In genomic region chr4:149920886-149921285, GRCm38 (mm10) we compare ENCODE assay signal across 8 mouse cellular contexts. TPM values are rescaled to one million over a fixed set of nuclear protein-coding genes. Genes with fewer than 3 reads are reported as not detected.
DNase-seq lines count a peak whose midpoint lies in the region; ATAC-seq and TF ChIP-seq lines count a peak whose summit lies in the region.

No protein-coding gene starts in this region.

- H3K4me1 ChIP-seq in forebrain, embryonic 12.5 days = peaks cover 28% of the 10 kb centered on the region
- H3K4me1 ChIP-seq in forebrain, embryonic 13.5 days = peaks cover 18% of the 10 kb centered on the region
- peaks cover 90% of the 10 kb centered on the region for H3K4me1 ChIP-seq in embryonic facial prominence, embryonic 10.5 days

- no peak for ATAC-seq in forebrain, embryonic 12.5 days (ENCODE audit: low FRiP score)
- no peak for ATAC-seq in forebrain, embryonic 13.5 days

- 0 out of 2 replicates have a peak overlapping the region, but pooled peaks have one; percentile 40 for H3K9ac ChIP-seq in forebrain, embryonic 12.5 days
- H3K9ac ChIP-seq in forebrain, embryonic 13.5 days = no peak overlapping the region

- H3K27me3 ChIP-seq in forebrain, embryonic 12.5 days = no peaks in the 10 kb centered on the region
- no peaks in the 10 kb centered on the region for H3K27me3 ChIP-seq in forebrain, embryonic 13.5 days
- no peaks in the 10 kb centered on the region for H3K27me3 ChIP-seq in embryonic facial prominence, embryonic 10.5 days (replicated peaks; ENCODE audit: low read depth, poor library complexity, severe bottlenecking)

- intact Hi-C loops in heart, postnatal 14 days (cut with DNase I) = no loop called here
- intact Hi-C loops in left cerebral cortex, adult 2 months (cut with DNase I) = no loop called here

- H3K4me2 ChIP-seq in forebrain, embryonic 12.5 days = no peak overlapping the region
- no peak overlapping the region for H3K4me2 ChIP-seq in forebrain, embryonic 13.5 days

- TF ChIP-seq CTCF in left cerebral cortex, adult 2 months (IDR thresholded peaks at IDR 0.05) = no peak

- H3K4me3 ChIP-seq in forebrain, embryonic 12.5 days (replicated peaks) = no peak overlapping the region
- no peak overlapping the region for H3K4me3 ChIP-seq in forebrain, embryonic 13.5 days
- H3K4me3 ChIP-seq in embryonic facial prominence, embryonic 10.5 days = no peak overlapping the region
- H3K4me3 ChIP-seq in left cerebral cortex, adult 2 months = no peak overlapping the region

- peak overlapping the region; percentile 32; the same call in 1 of the 2 replicates for H3K27ac ChIP-seq in forebrain, embryonic 12.5 days
- H3K27ac ChIP-seq in forebrain, embryonic 13.5 days = no peak overlapping the region
- H3K27ac ChIP-seq in embryonic facial prominence, embryonic 10.5 days (replicated peaks) = peak overlapping the region; percentile 90
- H3K27ac ChIP-seq in left cerebral cortex, adult 2 months = no peak overlapping the region

- 39% methylated on average over 12 of the region's 12 CpGs for WGBS in forebrain, embryonic 12.5 days
- 37% methylated on average over 12 of the region's 12 CpGs for WGBS in forebrain, embryonic 13.5 days
- WGBS in embryonic facial prominence, embryonic 10.5 days = 53% methylated on average over 12 of the region's 12 CpGs

- H3K36me3 ChIP-seq in forebrain, embryonic 12.5 days (replicated peaks) = no peaks in the 10 kb centered on the region
- no peaks in the 10 kb centered on the region for H3K36me3 ChIP-seq in forebrain, embryonic 13.5 days (ENCODE audit: poor library complexity, severe bottlenecking)
- H3K36me3 ChIP-seq in embryonic facial prominence, embryonic 10.5 days (replicated peaks) = peaks cover 18% of the 10 kb centered on the region

- 0 out of 2 replicates have a peak, but pooled peaks cover 5% of the 10 kb centered on the region for H3K9me3 ChIP-seq in forebrain, embryonic 12.5 days
- 0 out of 2 replicates have a peak, but pooled peaks cover 2% of the 10 kb centered on the region for H3K9me3 ChIP-seq in forebrain, embryonic 13.5 days (replicated peaks)
- 0 out of 2 replicates have a peak, but pooled peaks cover 3% of the 10 kb centered on the region for H3K9me3 ChIP-seq in embryonic facial prominence, embryonic 10.5 days

- DNase-seq in embryonic facial prominence, embryonic 10.5 days (ENCODE audit: low spot score) = peak; percentile 51
- DNase-seq in heart, postnatal 14 days = peak; percentile 32 to 40
- DNase-seq in lung, postnatal 36 days = peak; percentile 21
- no peak for DNase-seq in right cerebral cortex, postnatal 25 days
- no peak for DNase-seq in left cerebral cortex, adult 2 months (ENCODE audit: extremely low spot score in 1 of 2, low spot score in 2 of 2)
- no peak for DNase-seq in cerebellum, adult 18-20 months

RNA-seq across cellular contexts. Expression of gene Spsb1, which starts 34.0 kb away (rescaled TPM):
- polyA plus RNA-seq in forebrain, embryonic 12.5 days (2016; fragmentation: Nextera tagmentation; extraction: Ambion mirVana) = 8.1 and 9.0 TPM in 2 replicates
- 4.5 and 5.1 TPM in 2 replicates for polyA plus RNA-seq in forebrain, embryonic 13.5 days (2015; fragmentation: Nextera tagmentation; extraction: Ambion mirVana)
- 16.7 and 21.4 TPM in 2 replicates for polyA plus RNA-seq in embryonic facial prominence, embryonic 10.5 days (2016; fragmentation: Nextera tagmentation; extraction: Ambion mirVana)
- total RNA-seq in heart, postnatal 14 days (2021) = 10 to 100 TPM; 44.8 to 49.3 TPM
- 10 to 100 TPM; 15.2 to 17.5 TPM for total RNA-seq in left cerebral cortex, adult 2 months (2021)

Comparison
In these comparisons a context has a peak if more than half of its experiments do, and no peak if none do; other contexts are left out.
1. H3K27ac ChIP-seq: peak in forebrain, embryonic 12.5 days (single experiment) and embryonic facial prominence, embryonic 10.5 days (single experiment); none in forebrain, embryonic 13.5 days (single experiment) and left cerebral cortex, adult 2 months (single experiment).
2. DNase-seq: peak in embryonic facial prominence, embryonic 10.5 days (single experiment), heart, postnatal 14 days (2 of 2) and lung, postnatal 36 days (single experiment); none in right cerebral cortex, postnatal 25 days (single experiment), left cerebral cortex, adult 2 months (0 of 2) and cerebellum, adult 18-20 months (0 of 2).